Mouse (Mus musculus): Measurements from ENCODE around the gene Prss47. TPM values are rescaled to one million over a fixed set of nuclear protein-coding genes. Genes with fewer than 3 reads are reported as not detected.

Gene Prss47
- polyA plus RNA-seq, 1 experiment from 2014 or later = not detected

Other genes starting within 250 kb of the Prss47 start
- gene Cntnap3, start 148.8 kb downstream of the Prss47 start, polyA plus RNA-seq (2016; fragmentation: Nextera tagmentation; extraction: Ambion mirVana) = 0.17 TPM in 1 of 2 replicates, not detected in the other
- not detected in 2 replicates for gene Spata31, start 135.4 kb downstream of the Prss47 start, polyA plus RNA-seq (2016; fragmentation: Nextera tagmentation; extraction: Ambion mirVana)
- not detected in 2 replicates for gene Spata31d1c, start 19.7 kb downstream of the Prss47 start, polyA plus RNA-seq (2016; fragmentation: Nextera tagmentation; extraction: Ambion mirVana)
- gene Mfsd14b, start 60.2 kb upstream of the Prss47 start, polyA plus RNA-seq (2016; fragmentation: Nextera tagmentation; extraction: Ambion mirVana) = 45.8 and 47.5 TPM in 2 replicates
- not detected in 2 replicates for gene Olfr465-ps1, start 85.3 kb upstream of the Prss47 start, polyA plus RNA-seq (2016; fragmentation: Nextera tagmentation; extraction: Ambion mirVana)
- not detected in 2 replicates for gene Olfr466, start 97.5 kb upstream of the Prss47 start, polyA plus RNA-seq (2016; fragmentation: Nextera tagmentation; extraction: Ambion mirVana)
- gene Nlrp4f, start 153.2 kb upstream of the Prss47 start, polyA plus RNA-seq (2016; fragmentation: Nextera tagmentation; extraction: Ambion mirVana) = not detected in 2 replicates
- not detected in 2 replicates for gene Gm10775, start 206.8 kb upstream of the Prss47 start, polyA plus RNA-seq (2016; fragmentation: Nextera tagmentation; extraction: Ambion mirVana)
- 16.5 and 19.1 TPM in 2 replicates for gene Zfp369, start 226.1 kb upstream of the Prss47 start, polyA plus RNA-seq (2016; fragmentation: Nextera tagmentation; extraction: Ambion mirVana)